Mouse (Mus musculus) heart, adult 2 months (tissue): ENCODE measurements around the gene Bicd2.

Experiments
- CTCF ChIP-seq: fragments of 200-600 bp; IDR thresholded peaks from 2 replicates; pipeline ENCODE4 v1.8.1; 2022; ENCODE audit warnings: antibody characterized with exemption, mild to moderate bottlenecking, moderate library complexity
- POLR2A ChIP-seq: fragments of 200-500 bp; IDR thresholded peaks from 2 replicates; pipeline ENCODE4 v1.6.1; 2011; ENCODE audit warnings: mild to moderate bottlenecking, low read depth, low read length, control low read depth; ENCODE audit not compliant: insufficient read depth

- TF ChIP-seq CTCF (no peak), POLR2A (no peak)
Measured at GRCm38 (mm10) chr13:49352581-49353159, 11.3 kb downstream of the Bicd2 start.
